Mouse (Mus musculus) spleen, adult 2 months (tissue): ENCODE results near the gene Rnf26. TPM values are rescaled to one million over a fixed set of nuclear protein-coding genes. Genes with fewer than 3 reads are reported as not detected.

Experiments
- DNase-seq, 2 experiments: peaks; one replicate each; pipeline versions ENCODE4 v3.0.0 to v3.0.0-alpha.2; 2012 to 2021; ENCODE audit warnings: low spot score in 2 of 2, low read depth in 1 of 2
- H3K27ac ChIP-seq: fragments of 200-500 bp; 2 replicates; pipeline ENCODE4 v1.5.1; 2012; ENCODE audit warnings: low read length, inconsistent platforms; ENCODE audit not compliant: insufficient read depth
- H3K27me3 ChIP-seq: fragments of 200-500 bp; 2 replicates; pipeline ENCODE4 v1.6.1; 2012; ENCODE audit warnings: mild to moderate bottlenecking, moderate library complexity, low read length, inconsistent platforms; ENCODE audit not compliant: control insufficient read depth, insufficient read depth
- H3K36me3 ChIP-seq: fragments of 200-500 bp; 2 replicates; pipeline ENCODE4 v1.6.1; 2012; ENCODE audit warnings: mild to moderate bottlenecking, low read length, inconsistent platforms; ENCODE audit not compliant: control insufficient read depth, insufficient read depth
- H3K4me1 ChIP-seq: fragments of 200-500 bp; 2 replicates; pipeline ENCODE4 v1.6.1; 2011; ENCODE audit warnings: inconsistent platforms; ENCODE audit not compliant: control insufficient read depth, insufficient read depth, insufficient read length
- H3K4me3 ChIP-seq: fragments of 200-500 bp; 2 replicates; pipeline ENCODE4 v1.5.1; 2011; ENCODE audit warnings: mild to moderate bottlenecking, inconsistent platforms; ENCODE audit not compliant: insufficient read depth, insufficient read length; ENCODE audit errors: extremely low read depth
- CTCF ChIP-seq: fragments of 200-500 bp; IDR thresholded peaks from 2 replicates; pipeline ENCODE4 v1.5.1; 2011; ENCODE audit warnings: mild to moderate bottlenecking, inconsistent platforms; ENCODE audit not compliant: insufficient read depth, insufficient read length, insufficient replicate concordance; ENCODE audit errors: extremely low read depth
- POLR2A ChIP-seq: fragments of 200-500 bp; IDR thresholded peaks from 2 replicates; pipeline ENCODE4 v1.6.1; 2011; ENCODE audit warnings: low read depth, low read length, inconsistent platforms
- WGBS: fragments of 180-500 bp; shearing (Covaris S2); methylation state at CpG from one replicate; pipeline ENCODE4 v1.1.7; 2018; 5-methylcytosine and 5-hydroxymethylcytosine counted together
- polyA plus RNA-seq: library from polyadenylated mRNA; depleted of rRNA; stranded (reverse); fragments of >200 nt; gene quantifications from 2 replicates; pipeline ENCODE4 v1.2.3, GENCODE M21; 2012; rRNA removed

Rnf26 gene
- polyA plus RNA-seq, 1 experiment: 21.3 TPM

DNA sequence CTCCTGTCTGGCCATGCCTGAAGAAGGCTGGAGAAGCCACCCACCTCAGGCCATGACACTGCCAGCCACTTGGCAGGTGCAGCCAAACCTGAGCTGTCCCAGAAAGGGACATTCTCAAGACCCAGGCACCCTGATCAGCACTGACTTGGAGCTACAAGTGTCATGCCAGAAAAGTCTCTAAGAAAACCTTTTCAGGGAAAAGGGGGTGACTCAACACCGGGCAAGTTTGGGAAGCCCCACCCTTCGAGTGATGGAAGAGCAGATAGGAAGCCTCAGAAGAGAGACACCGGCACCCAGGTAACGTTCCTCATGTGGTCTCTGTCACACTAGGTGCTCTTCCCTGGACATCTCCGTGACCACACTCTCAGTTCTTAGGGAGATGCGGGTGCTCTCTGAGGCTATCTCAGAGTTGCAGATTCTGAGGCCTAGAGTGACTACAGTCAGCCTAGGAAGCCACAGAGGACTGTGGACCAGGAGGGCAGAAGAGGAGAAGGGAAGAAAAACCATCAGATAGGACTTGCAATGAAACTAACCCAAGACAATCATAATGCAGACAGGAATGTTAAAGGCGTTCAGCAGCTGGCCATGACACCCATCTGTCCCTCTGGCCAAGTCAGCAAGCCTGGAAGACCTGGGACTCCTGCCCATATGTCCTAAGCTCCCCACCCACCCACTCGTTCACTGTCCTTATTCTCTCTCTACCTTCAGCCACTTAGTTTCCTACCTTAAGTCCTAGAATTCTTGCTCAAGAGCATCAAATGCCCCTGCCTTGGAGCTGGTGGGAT lies 63.7 kb downstream of the Rnf26 start:
- no peak overlapping the region for H3K27ac ChIP-seq
- no peaks in the 10 kb centered on the region for H3K27me3 ChIP-seq
- H3K4me1 ChIP-seq: no peaks in the 10 kb centered on the region; the same call in 1 of the 2 replicates
- no peak overlapping the region for H3K4me3 ChIP-seq
- TF ChIP-seq POLR2A: no peak
- no peak for TF ChIP-seq CTCF
- no peak for DNase-seq
- 78% methylated on average over 8 of the region's 8 CpGs for WGBS
- H3K36me3 ChIP-seq: no peaks in the 10 kb centered on the region

GRCm38 (mm10) chr9:44048541-44049380 lies 64.6 kb downstream of the Rnf26 start:
- no peaks in the 10 kb centered on the region; the same call in 1 of the 2 replicates for H3K4me1 ChIP-seq
- H3K4me3 ChIP-seq: no peak overlapping the region
- H3K36me3 ChIP-seq: no peaks in the 10 kb centered on the region
- no peak overlapping the region for H3K27ac ChIP-seq
- no peak for TF ChIP-seq POLR2A
- TF ChIP-seq CTCF: no peak
- no peak for DNase-seq
- 88% methylated on average over 15 of the region's 15 CpGs for WGBS
- no peaks in the 10 kb centered on the region for H3K27me3 ChIP-seq

DNA sequence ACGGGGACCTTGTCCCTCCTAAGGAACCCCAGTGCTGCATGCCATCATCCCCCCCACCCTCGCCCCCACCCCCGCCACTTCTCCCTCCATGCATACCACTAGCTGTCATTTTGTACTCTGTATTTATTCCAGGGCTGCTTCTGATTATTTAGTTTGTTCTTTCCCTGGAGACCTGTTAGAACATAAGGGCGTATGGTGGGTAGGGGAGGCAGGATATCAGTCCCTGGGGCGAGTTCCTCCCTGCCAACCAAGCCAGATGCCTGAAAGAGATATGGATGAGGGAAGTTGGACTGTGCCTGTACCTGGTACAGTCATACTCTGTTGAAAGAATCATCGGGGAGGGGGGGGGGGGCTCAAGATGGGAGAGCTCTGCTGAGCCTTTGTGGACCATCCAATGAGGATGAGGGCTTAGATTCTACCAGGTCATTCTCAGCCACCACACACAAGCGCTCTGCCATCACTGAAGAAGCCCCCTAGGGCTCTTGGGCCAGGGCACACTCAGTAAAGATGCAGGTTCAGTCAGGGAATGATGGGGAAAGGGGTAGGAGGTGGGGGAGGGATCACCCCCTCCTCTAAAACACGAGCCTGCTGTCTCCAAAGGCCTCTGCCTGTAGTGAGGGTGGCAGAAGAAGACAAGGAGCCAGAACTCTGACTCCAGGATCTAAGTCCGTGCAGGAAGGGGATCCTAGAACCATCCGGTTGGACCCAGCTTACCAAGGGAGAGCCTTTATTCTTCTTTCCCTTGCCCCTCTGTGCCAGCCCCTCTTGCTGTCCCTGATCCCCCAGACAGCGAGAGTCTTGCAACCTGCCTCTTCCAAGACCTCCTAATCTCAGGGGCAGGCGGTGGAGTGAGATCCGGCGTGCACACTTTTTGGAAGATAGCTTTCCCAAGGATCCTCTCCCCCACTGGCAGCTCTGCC lies 65.5 kb downstream of the Rnf26 start:
- Histone ChIP-seq H3K4me3 (no peak overlapping the region), H3K27ac (no peak overlapping the region), H3K36me3 (no peaks in the 10 kb centered on the region), H3K27me3 (0 out of 2 replicates have a peak, but pooled peaks cover 2% of the 10 kb centered on the region), H3K4me1 (peaks cover 2% of the 10 kb centered on the region; the same call in 1 of the 2 replicates)
- 64% methylated on average over 14 of the region's 14 CpGs for WGBS
- DNase-seq: no peak
- TF ChIP-seq POLR2A (no peak), CTCF (no peak)

- H3K4me3 ChIP-seq: no peak overlapping the region
These were observed 66.2 kb downstream of the Rnf26 start for GRCm38 (mm10) chr9:44047071-44047470.

DNA sequence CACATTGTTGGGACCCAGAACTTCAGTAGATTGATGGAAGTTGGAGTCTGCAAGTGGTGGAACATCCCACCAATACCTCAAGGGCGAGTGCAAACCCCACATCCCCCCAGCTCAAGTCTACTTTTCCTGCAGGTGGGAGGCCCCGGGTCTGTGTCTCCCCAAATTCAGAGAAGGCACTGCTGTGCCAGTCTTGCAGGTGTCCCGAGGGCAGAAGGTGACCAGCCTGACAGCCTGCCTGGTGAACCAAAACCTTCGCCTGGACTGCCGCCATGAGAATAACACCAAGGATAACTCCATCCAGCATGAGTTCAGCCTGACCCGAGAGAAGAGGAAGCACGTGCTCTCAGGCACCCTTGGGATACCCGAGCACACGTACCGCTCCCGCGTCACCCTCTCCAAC lies 66.9 kb downstream of the Rnf26 start:
- no peak for DNase-seq
- Histone ChIP-seq H3K4me1 (peaks cover 2% of the 10 kb centered on the region; the same call in 1 of the 2 replicates), H3K36me3 (no peaks in the 10 kb centered on the region), H3K27ac (peak overlapping the region; percentile 7; the same call in 1 of the 2 replicates), H3K27me3 (0 out of 2 replicates have a peak, but pooled peaks cover 2% of the 10 kb centered on the region), H3K4me3 (no peak overlapping the region)
- TF ChIP-seq CTCF: no peak
- TF ChIP-seq POLR2A: no peak
- 23% methylated on average over 12 of the region's 12 CpGs for WGBS

More at GRCm38 (mm10) chr9:44047071-44047470, 66.2 kb downstream of the Rnf26 start:
- Histone ChIP-seq H3K27me3 (0 out of 2 replicates have a peak, but pooled peaks cover 2% of the 10 kb centered on the region), H3K36me3 (no peaks in the 10 kb centered on the region), H3K27ac (no peak overlapping the region), H3K4me1 (peaks cover 2% of the 10 kb centered on the region; the same call in 1 of the 2 replicates)
- 7% methylated on average over 6 of the region's 6 CpGs for WGBS
- DNase-seq: no peak
- TF ChIP-seq CTCF: no peak
- no peak for TF ChIP-seq POLR2A

DNA sequence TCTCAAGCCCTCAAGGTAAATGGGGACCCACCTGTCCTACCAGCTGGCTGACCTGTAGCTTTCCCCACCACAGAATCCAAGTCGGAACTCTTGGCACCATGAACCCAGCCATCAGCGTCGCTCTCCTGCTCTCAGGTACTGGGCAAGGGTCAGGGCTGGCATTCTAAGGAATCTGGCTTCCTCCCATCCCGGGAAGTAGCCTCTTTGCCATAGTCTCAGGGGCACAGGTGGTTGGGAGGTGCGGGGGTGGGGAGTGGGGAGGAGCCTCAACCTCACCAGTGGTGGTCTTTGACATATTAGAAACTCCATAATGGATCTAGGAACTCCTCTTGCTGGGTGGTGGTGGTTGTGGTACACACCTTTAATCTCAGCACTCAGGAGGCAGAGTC lies 67.4 kb downstream of the Rnf26 start:
- 0 out of 2 replicates have a peak, but pooled peaks cover 2% of the 10 kb centered on the region for H3K27me3 ChIP-seq
- H3K4me3 ChIP-seq: peak overlapping the region; percentile 15; the same call in 1 of the 2 replicates
- no peak for DNase-seq
- no peaks in the 10 kb centered on the region for H3K36me3 ChIP-seq
- WGBS: 81% methylated on average over 5 of the region's 5 CpGs
- TF ChIP-seq CTCF: no peak
- TF ChIP-seq POLR2A: no peak
- peaks cover 2% of the 10 kb centered on the region; the same call in 1 of the 2 replicates for H3K4me1 ChIP-seq
- no peak overlapping the region for H3K27ac ChIP-seq

Other genes with a start within 250 kb of the Rnf26 start
- 197 and 206 TPM in 2 replicates for gene Thy1, start 70.1 kb downstream of the Rnf26 start, polyA plus RNA-seq
- 0.65 and 0.69 TPM in 2 replicates for gene Usp2, start 46.5 kb downstream of the Rnf26 start, polyA plus RNA-seq
- gene Mfrp, start 11.8 kb downstream of the Rnf26 start, polyA plus RNA-seq: 0.02 and 0.06 TPM in 2 replicates
- 6.7 and 8.2 TPM in 2 replicates for gene C1qtnf5, start 6.3 kb downstream of the Rnf26 start, polyA plus RNA-seq
- gene Gm49380, start within 50 bp of the Rnf26 start, polyA plus RNA-seq: 0.05 TPM in 1 of 2 replicates, not detected in the other
- 12.7 and 13.9 TPM in 2 replicates for gene Mcam, start 21.0 kb upstream of the Rnf26 start, polyA plus RNA-seq
- 16.1 and 20.3 TPM in 2 replicates for gene Cbl, start 120.5 kb upstream of the Rnf26 start, polyA plus RNA-seq
- not detected in 2 replicates for gene Ccdc153, start 127.2 kb upstream of the Rnf26 start, polyA plus RNA-seq
- gene Pdzd3, start 138.0 kb upstream of the Rnf26 start, polyA plus RNA-seq: 0.07 and 0.08 TPM in 2 replicates
- 8.4 and 10.7 TPM in 2 replicates for gene Nlrx1, start 155.1 kb upstream of the Rnf26 start, polyA plus RNA-seq
- 12.3 and 22.3 TPM in 2 replicates for gene Abcg4, start 175.1 kb upstream of the Rnf26 start, polyA plus RNA-seq
- 24.7 and 25.2 TPM in 2 replicates for gene Hinfp, start 192.2 kb upstream of the Rnf26 start, polyA plus RNA-seq
- 28.0 and 38.5 TPM in 2 replicates for gene C2cd2l, start 206.8 kb upstream of the Rnf26 start, polyA plus RNA-seq
- 24.0 and 25.2 TPM in 2 replicates for gene Dpagt1, start 212.5 kb upstream of the Rnf26 start, polyA plus RNA-seq
- 117 and 258 TPM in 2 replicates for gene H2afx, start 221.2 kb upstream of the Rnf26 start, polyA plus RNA-seq
- 121 and 147 TPM in 2 replicates for gene Hmbs, start 230.7 kb upstream of the Rnf26 start, polyA plus RNA-seq
- 23.7 and 25.6 TPM in 2 replicates for gene Vps11, start 248.2 kb upstream of the Rnf26 start, polyA plus RNA-seq